ENCODE assay signal across 16 mouse cellular contexts in the genomic region with DNA sequence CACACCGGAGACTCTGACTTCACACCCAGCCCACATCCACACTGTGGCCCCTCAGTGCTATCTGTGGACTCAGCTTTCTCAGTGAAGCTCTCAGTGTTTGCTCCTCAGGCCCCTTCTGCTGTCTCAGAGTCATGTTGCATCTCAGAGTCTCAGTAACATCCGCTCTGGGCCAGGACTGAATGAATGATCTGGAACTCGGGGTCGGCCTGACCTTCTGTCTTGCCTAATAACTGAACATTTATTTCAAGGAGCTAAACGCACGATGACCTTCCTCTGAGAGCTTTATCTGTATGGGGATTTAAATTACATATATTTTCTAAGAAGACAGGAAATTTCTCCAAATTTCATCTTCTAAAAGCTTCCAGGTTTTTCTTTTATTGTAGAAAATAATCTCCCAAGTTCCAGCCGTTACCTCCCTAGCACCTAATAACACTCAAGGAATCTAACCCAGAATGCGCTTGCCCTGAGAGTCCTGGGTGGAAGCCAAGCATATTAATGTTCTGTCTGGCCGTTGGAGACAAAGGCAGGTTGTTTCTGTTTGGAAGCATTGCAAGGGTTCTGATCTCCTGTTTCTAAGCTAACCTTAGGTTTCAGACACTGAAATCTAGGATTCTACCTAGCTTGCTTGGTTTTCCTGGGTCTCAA. TPM values are rescaled to one million over a fixed set of nuclear protein-coding genes. Genes with fewer than 3 reads are reported as not detected.
DNase-seq lines count a peak whose midpoint lies in the region; ATAC-seq and TF ChIP-seq lines count a peak whose summit lies in the region.
"Had no signal": no experiment of that assay in that cellular context is flagged by ENCODE, and none has a peak within 500 bp of the region (broad histone marks: within the 10 kb centered on the region; RNA-seq: fewer than 3 reads in every experiment).

No protein-coding gene starts in this region.

- peaks cover 16 to 19% of the 10 kb centered on the region in 2 experiments for H3K4me1 ChIP-seq in heart, embryonic 14.5 days (ENCODE audit: control insufficient read depth in 2 of 2, insufficient read depth in 2 of 2, low read length in 2 of 2)
- H3K4me1 ChIP-seq in lung, embryonic 15.5 days, result peaks cover 7% of the 10 kb centered on the region; the same call in 1 of the 2 replicates
- H3K4me1 ChIP-seq in lung, adult 2 months (ENCODE audit: control insufficient read depth, insufficient read depth, low read length), result no peaks in the 10 kb centered on the region
- peaks cover 13% of the 10 kb centered on the region for H3K4me1 ChIP-seq in limb, embryonic 14.5 days (ENCODE audit: control insufficient read depth, insufficient read depth, low read length)
- H3K4me1 ChIP-seq: intestine, embryonic 15.5 days; liver, embryonic 12.5 days had no signal

- no peak overlapping the region for H3K4me2 ChIP-seq in heart, embryonic 14.5 days (ENCODE audit: low read length)
- H3K4me2 ChIP-seq in lung, embryonic 15.5 days, result no peak overlapping the region
- no peak overlapping the region for H3K4me2 ChIP-seq in limb, embryonic 14.5 days (replicated peaks; ENCODE audit: low read depth, low read length, severe bottlenecking)
- H3K4me2 ChIP-seq: embryonic facial prominence, embryonic 13.5 days; hindbrain, embryonic 12.5 days; intestine, embryonic 15.5 days; liver, embryonic 12.5 days had no signal

- no peaks in the 10 kb centered on the region for H3K27me3 ChIP-seq in heart, embryonic 14.5 days (ENCODE audit: control insufficient read depth, insufficient read depth, low read length)
- no peaks in the 10 kb centered on the region for H3K27me3 ChIP-seq in lung, embryonic 15.5 days
- no peaks in the 10 kb centered on the region for H3K27me3 ChIP-seq in limb, embryonic 14.5 days (ENCODE audit: control insufficient read depth, insufficient read depth, low read length)
- H3K27me3 ChIP-seq: embryonic facial prominence, embryonic 13.5 days; hindbrain, embryonic 12.5 days; intestine, embryonic 15.5 days had no signal

- no peak for ATAC-seq in heart, embryonic 14.5 days (ENCODE audit: insufficient number of reproducible peaks, insufficient read depth, low FRiP score, low read depth)
- ATAC-seq in lung, embryonic 15.5 days (ENCODE audit: borderline replicate concordance, extremely low read depth, low FRiP score, low TSS enrichment), result peak; percentile 27; the same call in 1 of the 2 replicates
- ATAC-seq in limb, embryonic 14.5 days (ENCODE audit: low FRiP score, low read depth), result peak; percentile 77
- no peak for ATAC-seq in inflammation-experienced regulatory T-cells, adult 6 months
- ATAC-seq: intestine, embryonic 15.5 days; liver, embryonic 12.5 days had no signal

- WGBS in heart, embryonic 14.5 days, result 55% methylated on average over 9 of the region's 9 CpGs
- 40% methylated on average over 9 of the region's 9 CpGs for WGBS in lung, embryonic 15.5 days
- WGBS in lung, adult 2 months, result 60% methylated on average over 9 of the region's 9 CpGs
- whole genome bisulfite sequencing in limb, embryonic 14.5 days, result 47% methylated on average over 9 of the region's 9 CpGs

- no peak overlapping the region for H3K9ac ChIP-seq in heart, embryonic 14.5 days (ENCODE audit: low read length)
- H3K9ac ChIP-seq in lung, embryonic 15.5 days, result no peak overlapping the region
- no peak overlapping the region for H3K9ac ChIP-seq in limb, embryonic 14.5 days (ENCODE audit: low read depth, low read length, severe bottlenecking)
- H3K9ac ChIP-seq: embryonic facial prominence, embryonic 13.5 days; hindbrain, embryonic 12.5 days; intestine, embryonic 15.5 days; liver, embryonic 12.5 days had no signal

- peak; percentile 36 for DNase-seq in adrenal gland, adult 2 months
- DNase-seq in adrenal gland, postnatal 14 days, result no peak
- no peak for DNase-seq in heart, postnatal 36 days
- DNase-seq in lung, adult 2 months, result no peak
- DNase-seq in limb, embryonic 14.5 days (ENCODE audit: low spot score), result peak; percentile 78
- DNase-seq: cerebellum, postnatal 36 days; lung, postnatal 10 days; thymus, postnatal 25 days had no signal

- TF ChIP-seq POLR2A in lung, adult 2 months (IDR thresholded peaks at IDR 0.05; ENCODE audit: borderline replicate concordance, extremely low read depth, low read depth, low read length), result no peak
- TF ChIP-seq POLR2A in limb, embryonic 14.5 days (IDR thresholded peaks at IDR 0.05; ENCODE audit: borderline replicate concordance, extremely low read depth, insufficient read depth, insufficient read length), result no peak

- TF ChIP-seq CTCF in lung, adult 2 months (IDR thresholded peaks at IDR 0.05; ENCODE audit: insufficient read depth, low read length), result no peak

- H3K4me3 ChIP-seq in heart, embryonic 14.5 days (ENCODE audit: control insufficient read depth in 1 of 2, insufficient read depth in 1 of 2, low read depth in 1 of 2, low read length in 2 of 2), result no peak overlapping the region
- H3K4me3 ChIP-seq in lung, embryonic 15.5 days, result no peak overlapping the region
- H3K4me3 ChIP-seq in lung, adult 2 months (replicated peaks; ENCODE audit: extremely low read depth, low read depth, low read length), result no peak overlapping the region
- H3K4me3 ChIP-seq in limb, embryonic 14.5 days (replicated peaks; ENCODE audit: low read length), result no peak overlapping the region
- H3K4me3 ChIP-seq: embryonic facial prominence, embryonic 13.5 days; hindbrain, embryonic 12.5 days; intestine, embryonic 15.5 days; liver, embryonic 12.5 days had no signal

- no peaks in the 10 kb centered on the region for H3K9me3 ChIP-seq in heart, embryonic 14.5 days (ENCODE audit: control insufficient read depth, low read length)
- no peaks in the 10 kb centered on the region for H3K9me3 ChIP-seq in lung, embryonic 15.5 days
- no peaks in the 10 kb centered on the region for H3K9me3 ChIP-seq in limb, embryonic 14.5 days (ENCODE audit: control insufficient read depth, low read length)
- H3K9me3 ChIP-seq: embryonic facial prominence, embryonic 13.5 days; hindbrain, embryonic 12.5 days; intestine, embryonic 15.5 days; liver, embryonic 12.5 days had no signal

- H3K27ac ChIP-seq in heart, embryonic 14.5 days (replicated peaks in 1 of 2; ENCODE audit: control insufficient read depth in 1 of 2, insufficient read depth in 1 of 2, low read depth in 2 of 2, low read length in 2 of 2), result peak overlapping the region; percentile 36 to 38; a peak in 2 of 4 replicates
- no peak overlapping the region for H3K27ac ChIP-seq in lung, embryonic 15.5 days
- no peak overlapping the region for H3K27ac ChIP-seq in limb, embryonic 14.5 days (replicated peaks; ENCODE audit: low read depth, low read length)
- H3K27ac ChIP-seq: embryonic facial prominence, embryonic 13.5 days; hindbrain, embryonic 12.5 days; intestine, embryonic 15.5 days; liver, embryonic 12.5 days; stomach, postnatal 0 days had no signal

- intact Hi-C loops in heart, postnatal 36 days (cut with DNase I), result no loop called here

- no peaks in the 10 kb centered on the region for H3K36me3 ChIP-seq in heart, embryonic 14.5 days (ENCODE audit: control insufficient read depth, insufficient read depth, low read length)
- H3K36me3 ChIP-seq in lung, embryonic 15.5 days, result no peaks in the 10 kb centered on the region
- no peaks in the 10 kb centered on the region for H3K36me3 ChIP-seq in limb, embryonic 14.5 days (ENCODE audit: control insufficient read depth, insufficient read depth, low read length)
- H3K36me3 ChIP-seq: embryonic facial prominence, embryonic 13.5 days; hindbrain, embryonic 12.5 days; intestine, embryonic 15.5 days; liver, embryonic 12.5 days had no signal

RNA-seq across cellular contexts. Expression of gene Map10, which starts 16.7 kb away (rescaled TPM):
- 1 to 10 TPM; 2.9 to 5.5 TPM for total RNA-seq in adrenal gland, adult 2 months (2021)
- polyA plus RNA-seq in adrenal gland, adult 2 months (2012; rRNA removed), result 3.0 and 3.2 TPM in 2 replicates
- total RNA-seq in adrenal gland, postnatal 14 days (2021), result 3.3 and 3.6 TPM in 2 replicates
- polyA plus RNA-seq in heart, embryonic 14.5 days (2014; fragmentation: Nextera tagmentation; extraction: Ambion mirVana), result 7.8 and 8.0 TPM in 2 replicates
- total RNA-seq in heart, postnatal 36 days (2021), result 1 to 10 TPM; 6.3 to 7.4 TPM
- polyA plus RNA-seq in lung, embryonic 15.5 days (2015; fragmentation: Nextera tagmentation; extraction: Ambion mirVana), result 6.7 and 6.8 TPM in 2 replicates
- 2.0 and 2.6 TPM in 2 replicates for polyA plus RNA-seq in lung, adult 2 months (2012; rRNA removed)
- 3.4 and 3.6 TPM in 2 replicates for polyA plus RNA-seq in limb, embryonic 14.5 days (2012; rRNA removed)
- polyA plus RNA-seq in limb, embryonic 14.5 days (2014; fragmentation: Nextera tagmentation; extraction: Ambion mirVana), result 6.0 and 8.6 TPM in 2 replicates
- under 1 TPM in 2 of 3 experiments, not detected in 1; 0.16 to 0.38 TPM for polyA plus RNA-seq in inflammation-experienced regulatory T-cells, adult 6 months (2017; shearing (Covaris generic))

RNA-seq across cellular contexts. Expression of gene Ntpcr, which starts 43.4 kb away (rescaled TPM):
- 10 to 100 TPM; 17.2 to 19.2 TPM for total RNA-seq in adrenal gland, adult 2 months (2021)
- 30.4 and 31.5 TPM in 2 replicates for polyA plus RNA-seq in adrenal gland, adult 2 months (2012; rRNA removed)
- total RNA-seq in adrenal gland, postnatal 14 days (2021), result 14.3 TPM in 2 replicates
- 29.1 and 30.1 TPM in 2 replicates for polyA plus RNA-seq in heart, embryonic 14.5 days (2014; fragmentation: Nextera tagmentation; extraction: Ambion mirVana)
- 10 to 100 TPM; 16.8 to 19.3 TPM for total RNA-seq in heart, postnatal 36 days (2021)
- polyA plus RNA-seq in lung, embryonic 15.5 days (2015; fragmentation: Nextera tagmentation; extraction: Ambion mirVana), result 30.6 and 32.7 TPM in 2 replicates
- polyA plus RNA-seq in lung, adult 2 months (2012; rRNA removed), result 14.4 and 15.9 TPM in 2 replicates
- 39.0 TPM in 2 replicates for polyA plus RNA-seq in limb, embryonic 14.5 days (2012; rRNA removed)
- 39.7 and 45.3 TPM in 2 replicates for polyA plus RNA-seq in limb, embryonic 14.5 days (2014; fragmentation: Nextera tagmentation; extraction: Ambion mirVana)
- polyA plus RNA-seq in inflammation-experienced regulatory T-cells, adult 6 months (2017; shearing (Covaris generic)), result 10 to 100 TPM; 18.9 to 19.7 (median 19.5) TPM

Comparison
In these comparisons a context has a peak if more than half of its experiments do, and no peak if none do; other contexts are left out.
1. DNase-seq: peak in adrenal gland, adult 2 months (single experiment) and limb, embryonic 14.5 days (single experiment); none in adrenal gland, postnatal 14 days (single experiment), heart, postnatal 36 days (0 of 2) and lung, adult 2 months (single experiment).
2. ATAC-seq: peak in lung, embryonic 15.5 days (single experiment) and limb, embryonic 14.5 days (single experiment); none in heart, embryonic 14.5 days (single experiment) and inflammation-experienced regulatory T-cells, adult 6 months (single experiment).
3. H3K27ac ChIP-seq: peak in heart, embryonic 14.5 days (2 of 2); none in lung, embryonic 15.5 days (single experiment) and limb, embryonic 14.5 days (single experiment).